Mouse (Mus musculus): ENCODE results near the gene P2rx3.

DNA sequence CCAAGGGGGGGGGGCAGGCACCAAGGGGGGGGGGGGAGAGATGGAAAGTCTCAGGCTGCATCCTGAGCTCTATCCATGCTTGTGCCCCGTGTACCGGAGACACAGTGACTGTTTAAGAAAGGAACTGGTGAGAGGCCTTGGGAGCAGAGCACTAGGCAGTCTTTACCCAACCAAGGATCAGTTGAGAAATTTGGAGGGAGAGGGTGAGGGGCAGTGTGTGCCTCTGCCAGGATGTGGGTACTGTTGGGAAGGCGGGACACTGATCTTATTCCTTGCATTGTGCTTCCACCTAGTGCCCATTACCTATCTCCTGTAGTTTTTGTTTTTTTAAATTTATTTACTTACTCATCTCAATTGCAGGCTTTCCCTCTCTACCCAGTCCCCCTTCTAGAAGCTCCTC, 11.1 kb downstream of the P2rx3 start:
- TF ChIP-seq GATA1 (IDR thresholded peaks at IDR 0.05; ENCODE audit: borderline replicate concordance, low read length) (no peak), FLI1 (IDR thresholded peaks at IDR 0.05; ENCODE audit: low read length) (no peak)

Measured in megakaryocyte, embryonic 14.5 days (primary cell).